ENCODE assay signal across 9 mouse cellular contexts in genomic region chr6:86879314-86879713, GRCm38 (mm10). TPM values are rescaled to one million over a fixed set of nuclear protein-coding genes. Genes with fewer than 3 reads are reported as not detected.
DNase-seq lines count a peak whose midpoint lies in the region; ATAC-seq and TF ChIP-seq lines count a peak whose summit lies in the region.
"Had no signal": no experiment of that assay in that cellular context is flagged by ENCODE, and none has a peak within 500 bp of the region (broad histone marks: within the 10 kb centered on the region; RNA-seq: fewer than 3 reads in every experiment).

No protein-coding gene starts in this region.

- no peak for TF ChIP-seq CTCF in kidney, adult 2 months (conservative IDR thresholded peaks at IDR 0.05; ENCODE audit: insufficient read depth, insufficient read length, low read depth, low read length)
- no peak for TF ChIP-seq CTCF in brain, embryonic 14.5 days (IDR thresholded peaks at IDR 0.05; ENCODE audit: borderline replicate concordance, extremely low read depth, insufficient read depth, insufficient read length)

- no peak for TF ChIP-seq POLR2A in kidney, adult 2 months (IDR thresholded peaks at IDR 0.05; ENCODE audit: low read depth, low read length)
- no peak for TF ChIP-seq POLR2A in brain, embryonic 14.5 days (IDR thresholded peaks at IDR 0.05; ENCODE audit: borderline replicate concordance, extremely low read depth, insufficient read depth, insufficient read length, poor library complexity, severe bottlenecking)

- no peak overlapping the region for H3K4me3 ChIP-seq in kidney, adult 2 months (ENCODE audit: insufficient read depth, low read depth, low read length)
- H3K4me3 ChIP-seq in kidney, embryonic 14.5 days (ENCODE audit: low read length): no peak overlapping the region

- H3K4me1 ChIP-seq in kidney, adult 2 months (ENCODE audit: control insufficient read depth, insufficient read depth, low read length): no peaks in the 10 kb centered on the region; the same call in 1 of the 2 replicates
- H3K4me1 ChIP-seq in kidney, embryonic 14.5 days (ENCODE audit: control insufficient read depth, insufficient read depth, low read length): no peaks in the 10 kb centered on the region

- H3K36me3 ChIP-seq in kidney, adult 2 months (ENCODE audit: control insufficient read depth, insufficient read depth, low read length): no peaks in the 10 kb centered on the region
- no peaks in the 10 kb centered on the region; the same call in 1 of the 2 replicates for H3K36me3 ChIP-seq in kidney, embryonic 14.5 days (ENCODE audit: control insufficient read depth, insufficient read depth, low read length)

- H3K4me2 ChIP-seq in kidney, embryonic 14.5 days (replicated peaks; ENCODE audit: low read depth, low read length): no peak overlapping the region

- no peak overlapping the region for H3K9ac ChIP-seq in kidney, embryonic 14.5 days (ENCODE audit: low read depth, low read length)

- ATAC-seq in kidney, embryonic 14.5 days (ENCODE audit: low FRiP score, low TSS enrichment): no peak
- ATAC-seq: intestine, postnatal 0 days had no signal

- WGBS in kidney, adult 2 months: 48% methylated on average over 4 of the region's 4 CpGs
- 83% methylated on average over 4 of the region's 4 CpGs for WGBS in kidney, embryonic 14.5 days

- peak; percentile 21 for DNase-seq in kidney, adult 2 months
- DNase-seq in brain, embryonic 14.5 days (ENCODE audit: low read depth): peak; percentile 57
- peak; percentile 53 to 55 for DNase-seq in cerebellum, postnatal 10 days
- DNase-seq in layer of hippocampus, postnatal 36 days: peak; percentile 53 to 59
- no peak for DNase-seq in thymus, postnatal 25 days
- DNase-seq in retina, embryonic 14.5 days (ENCODE audit: low spot score): no peak
- DNase-seq in liver: no peak

- no peaks in the 10 kb centered on the region for H3K9me3 ChIP-seq in kidney, embryonic 14.5 days (ENCODE audit: control insufficient read depth, low read length)

- H3K27me3 ChIP-seq in kidney, adult 2 months (replicated peaks; ENCODE audit: control insufficient read depth, insufficient read depth, low read length): no peaks in the 10 kb centered on the region
- H3K27me3 ChIP-seq in kidney, embryonic 14.5 days (ENCODE audit: control insufficient read depth, insufficient read depth, low read length): no peaks in the 10 kb centered on the region

- H3K27ac ChIP-seq in kidney, adult 2 months (ENCODE audit: insufficient read depth, low read depth, low read length): no peak overlapping the region
- no peak overlapping the region for H3K27ac ChIP-seq in kidney, embryonic 14.5 days (ENCODE audit: low read depth, low read length)

RNA-seq across cellular contexts. Expression of gene Aak1, which starts 30.0 kb away (rescaled TPM):
- polyA plus RNA-seq in kidney, adult 2 months (2012; rRNA removed): 28.9 and 30.6 TPM in 2 replicates
- polyA plus RNA-seq in kidney, embryonic 14.5 days (2014; fragmentation: Nextera tagmentation; extraction: Ambion mirVana): 11.2 and 18.2 TPM in 2 replicates
- polyA plus RNA-seq in brain, embryonic 14.5 days (2012; rRNA removed): 44.3 and 52.1 TPM in 2 replicates
- total RNA-seq in layer of hippocampus, postnatal 36 days (2021): 100 to 1,000 TPM; 435 to 445 TPM

Comparison
In these comparisons a context has a peak if more than half of its experiments do, and no peak if none do; other contexts are left out.
1. DNase-seq: peak in kidney, adult 2 months (single experiment), brain, embryonic 14.5 days (single experiment), cerebellum, postnatal 10 days (2 of 2) and layer of hippocampus, postnatal 36 days (2 of 2); none in thymus, postnatal 25 days (single experiment), retina, embryonic 14.5 days (single experiment) and liver (single experiment).